Mouse (Mus musculus) megakaryocyte, embryonic 14.5 days (primary cell): ENCODE data around the gene Meis1.

Source experiments
- FLI1 ChIP-seq: IDR thresholded peaks from 2 replicates; pipeline ENCODE4 v1.6.1; 2012; ENCODE audit warnings: low read length, inconsistent platforms, mixed read lengths
- GATA1 ChIP-seq: IDR thresholded peaks from 3 replicates; pipeline ENCODE4 v1.6.1; 2012; ENCODE audit warnings: mixed read lengths, low read length, inconsistent platforms, borderline replicate concordance

DNA sequence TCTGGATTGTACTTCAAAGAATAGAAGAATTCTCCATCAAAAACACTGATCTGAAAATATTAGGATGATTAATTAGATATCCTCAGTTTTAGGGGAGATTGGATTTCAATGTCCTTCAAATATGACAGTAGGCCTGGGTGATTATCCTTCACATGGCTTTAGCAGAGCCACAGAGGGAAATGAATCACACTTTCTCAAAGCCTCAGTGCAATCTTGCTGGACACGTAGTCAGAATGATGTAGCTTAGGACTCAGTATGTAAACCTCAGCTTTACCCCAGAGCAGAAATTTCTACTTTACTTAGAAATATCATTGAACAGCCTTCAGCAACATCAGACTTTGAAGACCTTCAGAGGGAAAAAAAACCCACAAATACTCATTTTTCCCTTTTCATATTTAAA is 113.9 kb downstream of the Meis1 start:
- TF ChIP-seq GATA1 (no peak), FLI1 (no peak)
